Comparison of ENCODE assay signal across 18 mouse cellular contexts in genomic region chr3:89871339-89871914, GRCm38 (mm10). TPM values are rescaled to one million over a fixed set of nuclear protein-coding genes. Genes with fewer than 3 reads are reported as not detected.
A peak's percentile ranks its signal among the peaks of the same experiment; 100 is the strongest.
DNase-seq lines count a peak whose midpoint lies in the region; ATAC-seq and TF ChIP-seq lines count a peak whose summit lies in the region.
"Had no signal": no experiment of that assay in that cellular context is flagged by ENCODE, and none has a peak within 500 bp of the region (broad histone marks: within the 10 kb centered on the region; RNA-seq: fewer than 3 reads in every experiment).

No protein-coding gene starts in this region.

- H3K27ac ChIP-seq in stomach, embryonic 14.5 days (ENCODE audit: low read length), result peak overlapping the region; percentile 50; the same call in 1 of the 2 replicates
- no peak overlapping the region for H3K27ac ChIP-seq in stomach, postnatal 0 days (replicated peaks)
- peak overlapping the region; percentile 96 for H3K27ac ChIP-seq in liver, embryonic 13.5 days
- H3K27ac ChIP-seq in stomach, embryonic 15.5 days, result peak overlapping the region; percentile 83
- no peak overlapping the region for H3K27ac ChIP-seq in hindbrain, embryonic 12.5 days
- H3K27ac ChIP-seq: embryonic facial prominence, embryonic 10.5 days; hindbrain, embryonic 14.5 days; midbrain, embryonic 12.5 days; neural tube, embryonic 13.5 days had no signal

- H3K4me3 ChIP-seq in stomach, embryonic 14.5 days (ENCODE audit: low read depth, low read length), result no peak overlapping the region
- no peak overlapping the region for H3K4me3 ChIP-seq in stomach, postnatal 0 days (ENCODE audit: low read depth, low read length)
- H3K4me3 ChIP-seq in erythroblast, embryonic 14.5 days (replicated peaks), result peak overlapping the region; percentile 51
- H3K4me3 ChIP-seq in liver, embryonic 13.5 days (replicated peaks), result peak overlapping the region; percentile 34
- H3K4me3 ChIP-seq in stomach, embryonic 15.5 days (replicated peaks), result no peak overlapping the region
- H3K4me3 ChIP-seq in hindbrain, embryonic 12.5 days, result no peak overlapping the region
- H3K4me3 ChIP-seq: embryonic facial prominence, embryonic 10.5 days; limb, embryonic 15.5 days; midbrain, embryonic 12.5 days; neural tube, embryonic 13.5 days had no signal

- peaks cover 31% of the 10 kb centered on the region for H3K4me1 ChIP-seq in stomach, embryonic 14.5 days (ENCODE audit: control insufficient read depth, insufficient read depth, low read length)
- peaks cover 6% of the 10 kb centered on the region; the same call in 1 of the 2 replicates for H3K4me1 ChIP-seq in stomach, postnatal 0 days (replicated peaks; ENCODE audit: control insufficient read depth, insufficient read depth)
- peaks cover 73% of the 10 kb centered on the region for H3K4me1 ChIP-seq in erythroblast, embryonic 14.5 days (ENCODE audit: control insufficient read depth)
- peaks cover 76% of the 10 kb centered on the region for H3K4me1 ChIP-seq in liver, embryonic 13.5 days (replicated peaks)
- H3K4me1 ChIP-seq in stomach, embryonic 15.5 days, result peaks cover 33% of the 10 kb centered on the region
- peaks cover 11% of the 10 kb centered on the region for H3K4me1 ChIP-seq in hindbrain, embryonic 12.5 days

- DNase-seq in stomach, postnatal 0 days (ENCODE audit: low spot score), result no peak
- DNase-seq in liver, embryonic 13.5 days, result peak; percentile 68
- DNase-seq in cerebellum, adult 11-12 months, result no peak
- no peak for DNase-seq in adrenal gland, postnatal 25 days
- DNase-seq: cerebellum, adult 18-20 months; forebrain, postnatal 0 days; heart, postnatal 10 days; kidney, postnatal 14 days; layer of hippocampus, adult 9-11 months had no signal

- 72% methylated on average over 8 of the region's 8 CpGs for whole genome bisulfite sequencing in stomach, embryonic 14.5 days
- WGBS in stomach, postnatal 0 days, result 73% methylated on average over 7 of the region's 8 CpGs
- 27% methylated on average over 8 of the region's 8 CpGs for WGBS in liver, embryonic 13.5 days (ENCODE audit: insufficient replicate concordance)
- WGBS in stomach, embryonic 15.5 days, result 69% methylated on average over 8 of the region's 8 CpGs
- 75% methylated on average over 8 of the region's 8 CpGs for WGBS in hindbrain, embryonic 12.5 days

- TF ChIP-seq EP300 in stomach, postnatal 0 days (optimal IDR thresholded peaks at IDR 0.05), result no peak

- H3K4me2 ChIP-seq in stomach, embryonic 14.5 days (replicated peaks; ENCODE audit: low read depth, low read length), result no peak overlapping the region
- no peak overlapping the region for H3K4me2 ChIP-seq in stomach, postnatal 0 days (replicated peaks; ENCODE audit: low read depth)
- peak overlapping the region; percentile 66 for H3K4me2 ChIP-seq in liver, embryonic 13.5 days
- no peak overlapping the region for H3K4me2 ChIP-seq in stomach, embryonic 15.5 days
- H3K4me2 ChIP-seq in hindbrain, embryonic 12.5 days (replicated peaks), result no peak overlapping the region
- H3K4me2 ChIP-seq: hindbrain, embryonic 14.5 days; midbrain, embryonic 12.5 days; neural tube, embryonic 13.5 days had no signal

- H3K9ac ChIP-seq in stomach, embryonic 14.5 days (replicated peaks; ENCODE audit: low read depth, low read length), result no peak overlapping the region
- no peak overlapping the region for H3K9ac ChIP-seq in stomach, postnatal 0 days (ENCODE audit: low read length)
- H3K9ac ChIP-seq in liver, embryonic 13.5 days, result peak overlapping the region; percentile 66
- H3K9ac ChIP-seq in stomach, embryonic 15.5 days, result no peak overlapping the region
- H3K9ac ChIP-seq in hindbrain, embryonic 12.5 days, result no peak overlapping the region
- H3K9ac ChIP-seq: forebrain, postnatal 0 days; hindbrain, embryonic 14.5 days; limb, embryonic 15.5 days; midbrain, embryonic 12.5 days had no signal

- no peak for ATAC-seq in stomach, embryonic 14.5 days (ENCODE audit: insufficient number of reproducible peaks, insufficient read depth, low FRiP score, low read depth)
- no peak for ATAC-seq in stomach, postnatal 0 days (ENCODE audit: low FRiP score, low TSS enrichment)
- ATAC-seq in liver, embryonic 13.5 days (ENCODE audit: low read depth), result peak; percentile 91
- ATAC-seq in stomach, embryonic 15.5 days (ENCODE audit: insufficient read depth, low FRiP score, low read depth), result peak; percentile 49; the same call in 1 of the 2 replicates
- ATAC-seq in hindbrain, embryonic 12.5 days (ENCODE audit: low FRiP score), result no peak
- ATAC-seq: forebrain, postnatal 0 days had no signal

- H3K9me3 ChIP-seq in stomach, embryonic 14.5 days (ENCODE audit: control insufficient read depth, low read depth, low read length), result 0 out of 2 replicates have a peak, but pooled peaks cover 4% of the 10 kb centered on the region
- no peaks in the 10 kb centered on the region for H3K9me3 ChIP-seq in stomach, postnatal 0 days (ENCODE audit: control insufficient read depth, low read length)
- H3K9me3 ChIP-seq in erythroblast, embryonic 14.5 days (ENCODE audit: control insufficient read depth, low read length), result peaks cover 8% of the 10 kb centered on the region
- H3K9me3 ChIP-seq in liver, embryonic 13.5 days (replicated peaks), result 0 out of 2 replicates have a peak, but pooled peaks cover 7% of the 10 kb centered on the region
- no peaks in the 10 kb centered on the region for H3K9me3 ChIP-seq in stomach, embryonic 15.5 days
- H3K9me3 ChIP-seq in hindbrain, embryonic 12.5 days (replicated peaks), result no peaks in the 10 kb centered on the region
- H3K9me3 ChIP-seq: embryonic facial prominence, embryonic 10.5 days; limb, embryonic 15.5 days; midbrain, embryonic 12.5 days; neural tube, embryonic 13.5 days had no signal

- H3K27me3 ChIP-seq in stomach, embryonic 14.5 days (ENCODE audit: control insufficient read depth, insufficient read depth, low read length), result no peaks in the 10 kb centered on the region
- no peaks in the 10 kb centered on the region for H3K27me3 ChIP-seq in stomach, postnatal 0 days (ENCODE audit: control insufficient read depth, insufficient read depth, low read length)
- H3K27me3 ChIP-seq in erythroblast, embryonic 14.5 days (ENCODE audit: control insufficient read depth), result no peaks in the 10 kb centered on the region
- no peaks in the 10 kb centered on the region for H3K27me3 ChIP-seq in liver, embryonic 13.5 days
- H3K27me3 ChIP-seq in stomach, embryonic 15.5 days (replicated peaks), result no peaks in the 10 kb centered on the region
- H3K27me3 ChIP-seq in hindbrain, embryonic 12.5 days, result no peaks in the 10 kb centered on the region
- H3K27me3 ChIP-seq: limb, embryonic 15.5 days; neural tube, embryonic 13.5 days had no signal

- TF ChIP-seq CTCF in stomach, postnatal 0 days (IDR thresholded peaks at IDR 0.05; ENCODE audit: low read depth), result no peak

- H3K36me3 ChIP-seq in stomach, embryonic 14.5 days (ENCODE audit: control insufficient read depth, insufficient read depth, low read length), result no peaks in the 10 kb centered on the region
- H3K36me3 ChIP-seq in stomach, postnatal 0 days (ENCODE audit: control insufficient read depth, insufficient read depth, low read length), result no peaks in the 10 kb centered on the region
- peaks cover 22% of the 10 kb centered on the region for H3K36me3 ChIP-seq in erythroblast, embryonic 14.5 days (ENCODE audit: control insufficient read depth)
- H3K36me3 ChIP-seq in liver, embryonic 13.5 days, result 0 out of 2 replicates have a peak, but pooled peaks cover 5% of the 10 kb centered on the region
- no peaks in the 10 kb centered on the region for H3K36me3 ChIP-seq in stomach, embryonic 15.5 days
- no peaks in the 10 kb centered on the region for H3K36me3 ChIP-seq in hindbrain, embryonic 12.5 days
- H3K36me3 ChIP-seq: embryonic facial prominence, embryonic 10.5 days; limb, embryonic 15.5 days; midbrain, embryonic 12.5 days; neural tube, embryonic 13.5 days had no signal

RNA-seq across cellular contexts. Expression of gene She, which starts 40.3 kb away (rescaled TPM):
- 4.0 and 5.7 TPM in 2 replicates for polyA plus RNA-seq in stomach, embryonic 14.5 days (2014; fragmentation: Nextera tagmentation; extraction: Ambion mirVana)
- 1.4 and 1.5 TPM in 2 replicates for polyA plus RNA-seq in stomach, postnatal 0 days (2015; fragmentation: Nextera tagmentation; extraction: Ambion mirVana)
- 0.01 TPM in 1 of 2 replicates, not detected in the other for polyA plus RNA-seq in erythroblast, embryonic 14.5 days (2012)
- polyA plus RNA-seq in liver, embryonic 13.5 days (2015; fragmentation: Nextera tagmentation; extraction: Ambion mirVana), result 1.0 and 1.1 TPM in 2 replicates
- polyA plus RNA-seq in stomach, embryonic 15.5 days (2015; fragmentation: Nextera tagmentation; extraction: Ambion mirVana), result 3.6 and 3.7 TPM in 2 replicates
- total RNA-seq in adrenal gland, postnatal 25 days (2021), result 9.0 and 10.1 TPM in 2 replicates
- polyA plus RNA-seq in hindbrain, embryonic 12.5 days (2016; fragmentation: Nextera tagmentation; extraction: Ambion mirVana), result 3.4 and 4.4 TPM in 2 replicates

RNA-seq across cellular contexts. Expression of gene Il6ra, which starts 41.6 kb away (rescaled TPM):
- polyA plus RNA-seq in stomach, embryonic 14.5 days (2014; fragmentation: Nextera tagmentation; extraction: Ambion mirVana), result 1.6 and 1.8 TPM in 2 replicates
- 4.3 and 4.5 TPM in 2 replicates for polyA plus RNA-seq in stomach, postnatal 0 days (2015; fragmentation: Nextera tagmentation; extraction: Ambion mirVana)
- 0.02 and 0.07 TPM in 2 replicates for polyA plus RNA-seq in erythroblast, embryonic 14.5 days (2012)
- polyA plus RNA-seq in liver, embryonic 13.5 days (2015; fragmentation: Nextera tagmentation; extraction: Ambion mirVana), result 1.9 and 2.2 TPM in 2 replicates
- polyA plus RNA-seq in stomach, embryonic 15.5 days (2015; fragmentation: Nextera tagmentation; extraction: Ambion mirVana), result 3.2 TPM in 2 replicates
- 4.9 and 5.2 TPM in 2 replicates for total RNA-seq in adrenal gland, postnatal 25 days (2021)
- 0.66 and 1.2 TPM in 2 replicates for polyA plus RNA-seq in hindbrain, embryonic 12.5 days (2016; fragmentation: Nextera tagmentation; extraction: Ambion mirVana)

Comparison
In these comparisons a context has a peak if more than half of its experiments do, and no peak if none do; other contexts are left out.
1. ATAC-seq: peak in liver, embryonic 13.5 days (single experiment) and stomach, embryonic 15.5 days (single experiment); none in stomach, embryonic 14.5 days (single experiment), stomach, postnatal 0 days (single experiment) and hindbrain, embryonic 12.5 days (single experiment).
2. H3K27ac ChIP-seq: peak in stomach, embryonic 14.5 days (single experiment), liver, embryonic 13.5 days (single experiment) and stomach, embryonic 15.5 days (single experiment); none in stomach, postnatal 0 days (single experiment) and hindbrain, embryonic 12.5 days (single experiment).
3. H3K4me3 ChIP-seq: peak in erythroblast, embryonic 14.5 days (single experiment) and liver, embryonic 13.5 days (single experiment); none in stomach, embryonic 14.5 days (single experiment), stomach, postnatal 0 days (single experiment), stomach, embryonic 15.5 days (single experiment) and hindbrain, embryonic 12.5 days (single experiment).